Mouse (Mus musculus) megakaryocyte, embryonic 14.5 days (primary cell): ENCODE data around the gene Lrit3.

Experiments used
- FLI1 ChIP-seq: IDR thresholded peaks from 2 replicates; pipeline ENCODE4 v1.6.1; 2012; ENCODE audit warnings: low read length, inconsistent platforms, mixed read lengths
- GATA1 ChIP-seq: IDR thresholded peaks from 3 replicates; pipeline ENCODE4 v1.6.1; 2012; ENCODE audit warnings: mixed read lengths, low read length, inconsistent platforms, borderline replicate concordance

- TF ChIP-seq GATA1 = no peak
- TF ChIP-seq FLI1 = no peak
Measured at GRCm38 (mm10) chr3:129738291-129739183, 65.3 kb downstream of the Lrit3 start.
